17 mouse cellular contexts compared by ENCODE assay signal in genomic region chr8:71513018-71513754, GRCm38 (mm10). TPM values are rescaled to one million over a fixed set of nuclear protein-coding genes. Genes with fewer than 3 reads are reported as not detected.
DNase-seq lines count a peak whose midpoint lies in the region; TF ChIP-seq lines count a peak whose summit lies in the region.
"Had no signal": no experiment of that assay in that cellular context is flagged by ENCODE, and none has a peak within 500 bp of the region (broad histone marks: within the 10 kb centered on the region; RNA-seq: fewer than 3 reads in every experiment).

No protein-coding gene starts in this region.

- peak; percentile 52 for TF ChIP-seq CTCF in layer of hippocampus, adult 2 months (conservative IDR thresholded peaks at IDR 0.05)
- TF ChIP-seq CTCF in cerebellum, adult 2 months (IDR thresholded peaks at IDR 0.05; ENCODE audit: borderline replicate concordance, insufficient read depth, low read depth, low read length) = no peak

- no peak for TF ChIP-seq POLR2A in cerebellum, adult 2 months (IDR thresholded peaks at IDR 0.05; ENCODE audit: borderline replicate concordance, insufficient read depth, low read length)

- no peak overlapping the region for H3K27ac ChIP-seq in layer of hippocampus, adult 2 months
- no peak overlapping the region; the same call in 1 of the 2 replicates for H3K27ac ChIP-seq in embryonic facial prominence, embryonic 10.5 days (replicated peaks)
- H3K27ac ChIP-seq in cerebellum, adult 2 months (ENCODE audit: insufficient read depth, low read length) = no peak overlapping the region
- H3K27ac ChIP-seq: forebrain, embryonic 15.5 days; hindbrain, embryonic 15.5 days had no signal

- peaks cover 38% of the 10 kb centered on the region for H3K27me3 ChIP-seq in embryonic facial prominence, embryonic 10.5 days (replicated peaks; ENCODE audit: low read depth, poor library complexity, severe bottlenecking)
- H3K27me3 ChIP-seq in cerebellum, adult 2 months (ENCODE audit: control insufficient read depth, insufficient read depth, low read length) = no peaks in the 10 kb centered on the region

- peak; percentile 28 to 41 for DNase-seq in adrenal gland, postnatal 36 days
- no peak for DNase-seq in adrenal gland, postnatal 10 days
- DNase-seq in layer of hippocampus, adult 2 months (ENCODE audit: low spot score in 2 of 2) = no peak
- DNase-seq in layer of hippocampus, postnatal 14 days (ENCODE audit: low spot score in 2 of 2) = no peak
- DNase-seq in embryonic facial prominence, embryonic 10.5 days (ENCODE audit: low spot score) = peak; percentile 30
- DNase-seq in lung, postnatal 10 days = peak; percentile 61
- no peak for DNase-seq in frontal cortex, postnatal 10 days (ENCODE audit: low spot score in 2 of 2)
- no peak for DNase-seq in cerebellum, adult 2 months
- DNase-seq: right cerebral cortex, adult 18-20 months; spleen, adult 18-20 months; thymus, postnatal 36 days had no signal

- no peaks in the 10 kb centered on the region for H3K36me3 ChIP-seq in embryonic facial prominence, embryonic 10.5 days (replicated peaks)
- H3K36me3 ChIP-seq: forebrain, embryonic 15.5 days; hindbrain, embryonic 15.5 days had no signal

- 73% methylated on average over 15 of the region's 15 CpGs for WGBS in embryonic facial prominence, embryonic 10.5 days
- WGBS in cerebellum, adult 2 months = 78% methylated on average over 15 of the region's 15 CpGs

- H3K4me3 ChIP-seq in layer of hippocampus, adult 2 months = no peak overlapping the region
- H3K4me3 ChIP-seq in embryonic facial prominence, embryonic 10.5 days = no peak overlapping the region
- H3K4me3 ChIP-seq in cerebellum, adult 2 months (replicated peaks; ENCODE audit: insufficient read depth, low read depth, low read length) = no peak overlapping the region
- H3K4me3 ChIP-seq: forebrain, embryonic 15.5 days; hindbrain, embryonic 15.5 days; megakaryocyte, embryonic 14.5 days had no signal

- H3K4me1 ChIP-seq in embryonic facial prominence, embryonic 10.5 days = peaks cover 47% of the 10 kb centered on the region
- H3K4me1 ChIP-seq in cerebellum, adult 2 months (ENCODE audit: control insufficient read depth, insufficient read depth, low read length) = no peaks in the 10 kb centered on the region

- no peaks in the 10 kb centered on the region for H3K9me3 ChIP-seq in embryonic facial prominence, embryonic 10.5 days
- H3K9me3 ChIP-seq: forebrain, embryonic 15.5 days; hindbrain, embryonic 15.5 days; megakaryocyte, embryonic 14.5 days had no signal

RNA-seq across cellular contexts. Expression of gene Plvap, which starts 1.6 kb away (rescaled TPM):
- total RNA-seq in adrenal gland, postnatal 36 days (2021) = 100 to 1,000 TPM; 200 to 203 TPM
- total RNA-seq in adrenal gland, postnatal 10 days (2021) = 100 to 1,000 TPM in 1 of 2 experiments, 10 to 100 TPM in 1; 95.1 to 101 TPM
- total RNA-seq in layer of hippocampus, adult 2 months (2021) = 1 to 10 TPM; 7.3 to 7.7 TPM
- total RNA-seq in layer of hippocampus, postnatal 14 days (2021) = 1 to 10 TPM; 7.2 to 7.6 TPM
- 58.0 and 59.2 TPM in 2 replicates for polyA plus RNA-seq in embryonic facial prominence, embryonic 10.5 days (2016; fragmentation: Nextera tagmentation; extraction: Ambion mirVana)
- 25.6 and 28.8 TPM in 2 replicates for polyA plus RNA-seq in cerebellum, adult 2 months (2012; rRNA removed)

RNA-seq across cellular contexts. Expression of gene Ccdc194, which starts 12.3 kb away (rescaled TPM):
- total RNA-seq in adrenal gland, postnatal 36 days (2021) = not detected
- under 1 TPM; 0.15 to 0.42 TPM for total RNA-seq in adrenal gland, postnatal 10 days (2021)
- total RNA-seq in layer of hippocampus, adult 2 months (2021) = not detected
- total RNA-seq in layer of hippocampus, postnatal 14 days (2021) = not detected
- polyA plus RNA-seq in embryonic facial prominence, embryonic 10.5 days (2016; fragmentation: Nextera tagmentation; extraction: Ambion mirVana) = 0.12 and 0.26 TPM in 2 replicates
- polyA plus RNA-seq in cerebellum, adult 2 months (2012; rRNA removed) = 0.08 and 0.10 TPM in 2 replicates
- total RNA-seq: gastrocnemius, adult 8-10 months; left cerebral cortex, postnatal 25 days had no signal
- polyA plus RNA-seq: cortical plate, adult 2 months had no signal

RNA-seq across cellular contexts. Expression of gene Bst2, which starts 24.1 kb away (rescaled TPM):
- total RNA-seq in adrenal gland, postnatal 36 days (2021) = 10 to 100 TPM; 65.6 to 87.4 TPM
- total RNA-seq in adrenal gland, postnatal 10 days (2021) = 10 to 100 TPM; 34.5 to 37.3 TPM
- total RNA-seq in layer of hippocampus, adult 2 months (2021) = 1 to 10 TPM; 3.4 to 5.0 TPM
- 1 to 10 TPM; 3.4 to 5.5 TPM for total RNA-seq in layer of hippocampus, postnatal 14 days (2021)
- 5.8 and 7.2 TPM in 2 replicates for polyA plus RNA-seq in embryonic facial prominence, embryonic 10.5 days (2016; fragmentation: Nextera tagmentation; extraction: Ambion mirVana)
- polyA plus RNA-seq in cerebellum, adult 2 months (2012; rRNA removed) = 13.6 and 17.3 TPM in 2 replicates

RNA-seq across cellular contexts. Expression of gene Gtpbp3, which starts 25.3 kb away (rescaled TPM):
- 10 to 100 TPM; 22.5 to 23.1 TPM for total RNA-seq in adrenal gland, postnatal 36 days (2021)
- 10 to 100 TPM; 18.5 to 29.5 TPM for total RNA-seq in adrenal gland, postnatal 10 days (2021)
- 10 to 100 TPM; 28.7 to 32.1 TPM for total RNA-seq in layer of hippocampus, adult 2 months (2021)
- 10 to 100 TPM; 30.6 to 33.3 TPM for total RNA-seq in layer of hippocampus, postnatal 14 days (2021)
- 24.5 and 25.3 TPM in 2 replicates for polyA plus RNA-seq in embryonic facial prominence, embryonic 10.5 days (2016; fragmentation: Nextera tagmentation; extraction: Ambion mirVana)
- polyA plus RNA-seq in cerebellum, adult 2 months (2012; rRNA removed) = 33.3 and 34.7 TPM in 2 replicates

RNA-seq across cellular contexts. Expression of gene Ano8, which starts 27.4 kb away (rescaled TPM):
- total RNA-seq in adrenal gland, postnatal 36 days (2021) = 10 to 100 TPM; 14.0 to 15.1 TPM
- total RNA-seq in adrenal gland, postnatal 10 days (2021) = 10 to 100 TPM; 14.1 to 21.4 TPM
- 10 to 100 TPM; 52.9 to 55.3 TPM for total RNA-seq in layer of hippocampus, adult 2 months (2021)
- 10 to 100 TPM; 60.1 to 62.4 TPM for total RNA-seq in layer of hippocampus, postnatal 14 days (2021)
- polyA plus RNA-seq in embryonic facial prominence, embryonic 10.5 days (2016; fragmentation: Nextera tagmentation; extraction: Ambion mirVana) = 2.4 and 3.2 TPM in 2 replicates
- 76.2 and 81.8 TPM in 2 replicates for polyA plus RNA-seq in cerebellum, adult 2 months (2012; rRNA removed)

Comparison
In these comparisons a context has a peak if more than half of its experiments do, and no peak if none do; other contexts are left out.
1. DNase-seq: peak in adrenal gland, postnatal 36 days (2 of 2), embryonic facial prominence, embryonic 10.5 days (single experiment) and lung, postnatal 10 days (single experiment); none in adrenal gland, postnatal 10 days (single experiment), layer of hippocampus, adult 2 months (0 of 2), layer of hippocampus, postnatal 14 days (0 of 2), frontal cortex, postnatal 10 days (0 of 2) and cerebellum, adult 2 months (0 of 2).
2. RNA of gene Plvap, which starts 1.6 kb away (total RNA-seq): 200 to 203 TPM in adrenal gland, postnatal 36 days and 95.1 to 101 TPM in adrenal gland, postnatal 10 days; 7.3 to 7.7 TPM in layer of hippocampus, adult 2 months and 7.2 to 7.6 TPM in layer of hippocampus, postnatal 14 days; every median in the first group is over 10 times any median in the second.
3. RNA of gene Bst2, which starts 24.1 kb away (total RNA-seq): 65.6 to 87.4 TPM in adrenal gland, postnatal 36 days and 34.5 to 37.3 TPM in adrenal gland, postnatal 10 days; 3.4 to 5.5 TPM in layer of hippocampus, postnatal 14 days and 3.4 to 5.0 TPM in layer of hippocampus, adult 2 months; every median in the first group is over 4 times any median in the second.